Mouse (Mus musculus) midbrain, embryonic 15.5 days (tissue): ENCODE data around the gene Tes3-ps. TPM values are rescaled to one million over a fixed set of nuclear protein-coding genes. Genes with fewer than 3 reads are reported as not detected.

Source experiments
- ATAC-seq: fragments of 200-750 bp; cut with Nextera tagmentation; replicated peaks from 2 replicates; pipeline ENCODE4 v1.8.0; 2017; ENCODE audit warnings: moderate TSS enrichment
- H3K27ac ChIP-seq: fragments of 300-500 bp; sonication (generic); 2 replicates; pipeline ENCODE4 v1.5.1; 2015; ENCODE audit warnings: mild to moderate bottlenecking, inconsistent platforms
- H3K27me3 ChIP-seq: fragments of 300-500 bp; sonication (generic); replicated peaks from 2 replicates; pipeline ENCODE4 v1.6.1; 2015; ENCODE audit warnings: inconsistent platforms
- H3K36me3 ChIP-seq: fragments of 300-500 bp; sonication (generic); replicated peaks from 2 replicates; pipeline ENCODE4 v1.6.1; 2015; ENCODE audit warnings: inconsistent platforms
- H3K4me1 ChIP-seq: fragments of 300-500 bp; sonication (generic); 2 replicates; pipeline ENCODE4 v1.6.1; 2015; ENCODE audit warnings: inconsistent platforms
- H3K4me2 ChIP-seq: fragments of 300-500 bp; sonication (generic); 2 replicates; pipeline ENCODE4 v1.6.1; 2015; ENCODE audit warnings: inconsistent platforms, mild to moderate bottlenecking, moderate library complexity
- H3K4me3 ChIP-seq: fragments of 300-500 bp; sonication (generic); 2 replicates; pipeline ENCODE4 v1.5.1; 2015; ENCODE audit warnings: mild to moderate bottlenecking, inconsistent platforms
- H3K9ac ChIP-seq: fragments of 300-500 bp; sonication (generic); 2 replicates; pipeline ENCODE4 v1.6.1; 2015; ENCODE audit warnings: mild to moderate bottlenecking, inconsistent platforms
- H3K9me3 ChIP-seq: fragments of 300-500 bp; sonication (generic); 2 replicates; pipeline ENCODE4 v1.6.1; 2016; ENCODE audit warnings: inconsistent platforms
- WGBS: fragments of 180-500 bp; shearing (Covaris S2); methylation state at CpG from one replicate; pipeline ENCODE4 v1.1.7; 2015; ENCODE audit warnings: mixed read lengths; 5-methylcytosine and 5-hydroxymethylcytosine counted together
- polyA plus RNA-seq: library from polyadenylated mRNA; unstranded; fragments of >200 nt; fragmentation: Nextera tagmentation; extraction: Ambion mirVana; gene quantifications from 2 replicates; pipeline ENCODE4 v1.2.1, GENCODE M21; 2015

Gene Tes3-ps
- 0.62 and 0.66 TPM in 2 replicates for polyA plus RNA-seq

GRCm38 (mm10) chr13:49492376-49493368, at the start of gene Tes3-ps:
Gene Tes3-ps (plus strand): TSS chr13:49493318.
- ATAC-seq = no peak
- no peaks in the 10 kb centered on the region for H3K36me3 ChIP-seq
- no peak within 1 kb of the TSS for H3K4me2 ChIP-seq
- no peak within 1 kb of the TSS for H3K9ac ChIP-seq
- no peaks in the 10 kb centered on the region for H3K27me3 ChIP-seq
- no peak within 1 kb of the TSS for H3K4me3 ChIP-seq
- 75% methylated on average over 6 of the region's 6 CpGs for WGBS
- H3K9me3 ChIP-seq = no peaks in the 10 kb centered on the region
- H3K4me1 ChIP-seq = no peaks in the 10 kb centered on the region
- no peak within 1 kb of the TSS for H3K27ac ChIP-seq

GRCm38 (mm10) chr13:49444451-49444850, 48.7 kb upstream of the Tes3-ps start:
- H3K4me1 ChIP-seq = no peaks in the 10 kb centered on the region
- ATAC-seq = no peak
- H3K4me3 ChIP-seq = no peak overlapping the region
- no peak overlapping the region for H3K27ac ChIP-seq
- H3K36me3 ChIP-seq = peaks cover 18% of the 10 kb centered on the region
- H3K9ac ChIP-seq = no peak overlapping the region
- WGBS = 96% methylated on average over 6 of the region's 6 CpGs
- H3K27me3 ChIP-seq = no peaks in the 10 kb centered on the region
- no peaks in the 10 kb centered on the region for H3K9me3 ChIP-seq
- H3K4me2 ChIP-seq = no peak overlapping the region

- peak; percentile 90 for ATAC-seq
- H3K4me1 ChIP-seq = no peaks in the 10 kb centered on the region
- H3K27ac ChIP-seq = no peak overlapping the region
- no peak overlapping the region for H3K4me2 ChIP-seq
- H3K36me3 ChIP-seq = peaks cover 19% of the 10 kb centered on the region; the same call in 1 of the 2 replicates
- no peaks in the 10 kb centered on the region for H3K27me3 ChIP-seq
- no peak overlapping the region for H3K4me3 ChIP-seq
- no peak overlapping the region for H3K9ac ChIP-seq
- WGBS = 43% methylated on average over 5 of the region's 5 CpGs
- no peaks in the 10 kb centered on the region for H3K9me3 ChIP-seq
Measured at GRCm38 (mm10) chr13:49449318-49449749, 43.8 kb upstream of the Tes3-ps start.

GRCm38 (mm10) chr13:49460276-49460675, 32.8 kb upstream of the Tes3-ps start:
- WGBS = 91% methylated on average over 4 of the region's 4 CpGs

GRCm38 (mm10) chr13:49460692-49461414, 32.3 kb upstream of the Tes3-ps start:
- Histone ChIP-seq H3K27me3 (no peaks in the 10 kb centered on the region), H3K9me3 (no peaks in the 10 kb centered on the region), H3K36me3 (peaks cover 7% of the 10 kb centered on the region; the same call in 1 of the 2 replicates), H3K4me2 (no peak overlapping the region), H3K9ac (no peak overlapping the region), H3K4me1 (no peaks in the 10 kb centered on the region), H3K27ac (no peak overlapping the region), H3K4me3 (no peak overlapping the region)
- 82% methylated on average over 5 of the region's 5 CpGs for WGBS
- ATAC-seq = no peak

More at GRCm38 (mm10) chr13:49460276-49460675, 32.8 kb upstream of the Tes3-ps start:
- Histone ChIP-seq H3K9me3 (no peaks in the 10 kb centered on the region), H3K4me2 (no peak overlapping the region), H3K27ac (no peak overlapping the region), H3K27me3 (no peaks in the 10 kb centered on the region), H3K4me3 (no peak overlapping the region), H3K36me3 (peaks cover 7% of the 10 kb centered on the region; the same call in 1 of the 2 replicates), H3K4me1 (no peaks in the 10 kb centered on the region), H3K9ac (no peak overlapping the region)
- ATAC-seq = no peak

- Histone ChIP-seq H3K9me3 (no peaks in the 10 kb centered on the region), H3K4me1 (no peaks in the 10 kb centered on the region), H3K4me2 (no peak overlapping the region), H3K4me3 (no peak overlapping the region), H3K9ac (no peak overlapping the region), H3K27me3 (no peaks in the 10 kb centered on the region), H3K27ac (no peak overlapping the region), H3K36me3 (peaks cover 7% of the 10 kb centered on the region; the same call in 1 of the 2 replicates)
- 86% methylated on average over 15 of the region's 15 CpGs for WGBS
- ATAC-seq = no peak
Measured at GRCm38 (mm10) chr13:49461458-49462132, 31.5 kb upstream of the Tes3-ps start.

GRCm38 (mm10) chr13:49462921-49463320, 30.2 kb upstream of the Tes3-ps start:
- Histone ChIP-seq H3K27me3 (no peaks in the 10 kb centered on the region), H3K4me2 (no peak overlapping the region), H3K36me3 (peaks cover 7% of the 10 kb centered on the region; the same call in 1 of the 2 replicates), H3K4me3 (no peak overlapping the region), H3K4me1 (no peaks in the 10 kb centered on the region), H3K9me3 (no peaks in the 10 kb centered on the region), H3K27ac (no peak overlapping the region), H3K9ac (no peak overlapping the region)
- ATAC-seq = no peak
- WGBS = 98% methylated on average over 2 of the region's 2 CpGs

GRCm38 (mm10) chr13:49465875-49466274, 27.2 kb upstream of the Tes3-ps start:
- Histone ChIP-seq H3K36me3 (peaks cover 7% of the 10 kb centered on the region; the same call in 1 of the 2 replicates), H3K9me3 (no peaks in the 10 kb centered on the region), H3K4me3 (no peak overlapping the region), H3K4me2 (no peak overlapping the region), H3K27ac (no peak overlapping the region), H3K9ac (no peak overlapping the region), H3K4me1 (no peaks in the 10 kb centered on the region), H3K27me3 (no peaks in the 10 kb centered on the region)
- no peak for ATAC-seq
- WGBS = 90% methylated on average over 4 of the region's 4 CpGs

GRCm38 (mm10) chr13:49466393-49467075, 26.6 kb upstream of the Tes3-ps start:
- ATAC-seq = no peak

GRCm38 (mm10) chr13:49467585-49467984, 25.5 kb upstream of the Tes3-ps start:
- no peak overlapping the region for H3K4me3 ChIP-seq

More at GRCm38 (mm10) chr13:49466393-49467075, 26.6 kb upstream of the Tes3-ps start:
- Histone ChIP-seq H3K4me1 (no peaks in the 10 kb centered on the region), H3K4me2 (no peak overlapping the region), H3K9ac (no peak overlapping the region), H3K4me3 (no peak overlapping the region), H3K27me3 (no peaks in the 10 kb centered on the region), H3K36me3 (peaks cover 6% of the 10 kb centered on the region; the same call in 1 of the 2 replicates), H3K9me3 (no peaks in the 10 kb centered on the region), H3K27ac (no peak overlapping the region)
- 82% methylated on average over 11 of the region's 11 CpGs for WGBS

GRCm38 (mm10) chr13:49469002-49469401, 24.1 kb upstream of the Tes3-ps start:
- Histone ChIP-seq H3K27me3 (no peaks in the 10 kb centered on the region), H3K9me3 (no peaks in the 10 kb centered on the region), H3K4me2 (no peak overlapping the region), H3K27ac (no peak overlapping the region), H3K9ac (no peak overlapping the region), H3K4me3 (no peak overlapping the region), H3K4me1 (no peaks in the 10 kb centered on the region), H3K36me3 (no peaks in the 10 kb centered on the region)
- WGBS = 94% methylated on average over 5 of the region's 5 CpGs
- no peak for ATAC-seq

More at GRCm38 (mm10) chr13:49467585-49467984, 25.5 kb upstream of the Tes3-ps start:
- H3K4me2 ChIP-seq = no peak overlapping the region
- H3K9me3 ChIP-seq = no peaks in the 10 kb centered on the region
- no peaks in the 10 kb centered on the region for H3K36me3 ChIP-seq
- WGBS = 86% methylated on average over 2 of the region's 2 CpGs
- H3K4me1 ChIP-seq = no peaks in the 10 kb centered on the region
- H3K27ac ChIP-seq = no peak overlapping the region
- no peak for ATAC-seq
- H3K27me3 ChIP-seq = no peaks in the 10 kb centered on the region
- no peak overlapping the region for H3K9ac ChIP-seq
